Mouse (Mus musculus) E14TG2a.4 (cell line): Measurements from ENCODE around the gene Ddx58.
A peak's percentile ranks its signal among the peaks of the same experiment; 100 is the strongest.

ENCODE experiments used
- H3K27me3 ChIP-seq: 2 replicates; pipeline ENCODE4 v1.6.1; 2014; ENCODE audit warnings: low read length, control low read depth; ENCODE audit not compliant: insufficient read depth
- H3K36me3 ChIP-seq: 2 replicates; pipeline ENCODE4 v1.6.1; 2014; ENCODE audit warnings: low read length, control low read depth; ENCODE audit not compliant: insufficient read depth
- H3K4me1 ChIP-seq: replicated peaks from 2 replicates; pipeline ENCODE4 v1.6.1; 2014; ENCODE audit warnings: low read depth, low read length, control low read depth
- H3K4me3 ChIP-seq: replicated peaks from 2 replicates; pipeline ENCODE4 v1.5.1; 2014; ENCODE audit warnings: mild to moderate bottlenecking, low read length
- H3K9me3 ChIP-seq: 2 replicates; pipeline ENCODE4 v1.6.1; 2014; ENCODE audit warnings: low read length, control low read depth
- CTCF ChIP-seq: conservative IDR thresholded peaks from 2 replicates; pipeline ENCODE4 v1.5.1; 2014; ENCODE audit warnings: low read length
- NANOG ChIP-seq: IDR thresholded peaks from 2 replicates; pipeline ENCODE4 v1.6.1; 2014; ENCODE audit warnings: borderline replicate concordance, low read length, mixed read lengths
- POU5F1 ChIP-seq: IDR thresholded peaks from 2 replicates; pipeline ENCODE4 v1.6.1; 2014; ENCODE audit warnings: low read length, borderline replicate concordance

The Ddx58 gene

DNA sequence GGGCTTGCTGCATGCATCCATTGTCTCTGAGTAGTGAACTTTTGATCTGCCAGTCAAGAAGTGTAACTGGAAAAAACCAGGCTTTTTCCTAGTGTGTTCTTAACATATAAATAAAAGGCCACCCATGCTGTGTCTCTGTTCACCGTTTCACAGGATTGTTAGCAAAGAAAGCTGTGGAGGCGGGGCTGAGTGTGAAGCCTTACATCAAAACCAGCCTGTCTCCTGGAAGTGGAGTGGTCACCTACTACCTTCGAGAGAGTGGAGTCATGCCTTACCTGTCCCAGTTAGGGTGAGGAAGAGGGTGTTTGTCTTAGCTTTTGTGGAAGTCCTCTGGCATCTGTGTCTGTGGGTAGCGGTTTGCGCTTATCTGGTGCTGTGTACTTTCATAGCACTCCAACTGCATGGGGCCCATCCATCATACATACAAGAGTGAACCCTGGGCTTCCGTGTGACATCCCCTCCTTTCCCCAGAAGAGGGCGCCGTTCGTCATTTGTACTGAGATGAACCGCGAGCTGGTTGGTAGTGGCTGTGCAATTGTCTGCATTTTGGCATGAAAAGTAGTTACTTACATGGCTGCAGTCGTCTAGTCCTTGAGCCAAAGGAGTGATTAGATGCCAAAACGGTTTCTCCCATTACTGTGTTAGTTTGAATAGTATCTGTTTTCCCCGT lies 56.8 kb downstream of the Ddx58 start:
- Histone ChIP-seq H3K4me1 (peaks cover 21% of the 10 kb centered on the region), H3K27me3 (no peaks in the 10 kb centered on the region), H3K36me3 (peaks cover 84% of the 10 kb centered on the region), H3K4me3 (no peak overlapping the region), H3K9me3 (no peaks in the 10 kb centered on the region)
- no peak for TF ChIP-seq POU5F1
- TF ChIP-seq CTCF = peak; percentile 70

DNA sequence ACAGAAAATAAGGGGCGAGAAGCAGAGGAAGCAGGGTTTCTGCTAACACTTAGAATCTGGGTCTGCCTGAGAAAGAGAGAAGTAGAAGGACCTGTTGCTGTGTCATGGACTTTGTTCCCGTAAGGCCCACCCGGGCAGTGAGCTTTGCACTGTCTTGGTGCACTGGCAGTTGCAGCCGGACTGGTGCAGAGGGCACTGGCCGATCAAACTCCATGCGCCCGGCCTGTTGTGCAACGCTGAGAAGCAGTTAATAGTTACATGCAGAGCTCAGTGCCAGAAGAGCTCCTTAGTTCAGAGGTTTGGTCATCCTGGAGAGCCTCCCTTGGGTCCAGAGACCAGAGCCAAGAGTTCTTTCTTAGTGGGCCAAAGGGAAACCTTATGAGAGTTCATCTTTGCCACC lies 57.9 kb downstream of the Ddx58 start:
- no peak overlapping the region for H3K4me3 ChIP-seq
- TF ChIP-seq NANOG = no peak
- TF ChIP-seq POU5F1 = no peak
- no peak for TF ChIP-seq CTCF
- H3K9me3 ChIP-seq = no peaks in the 10 kb centered on the region

DNA sequence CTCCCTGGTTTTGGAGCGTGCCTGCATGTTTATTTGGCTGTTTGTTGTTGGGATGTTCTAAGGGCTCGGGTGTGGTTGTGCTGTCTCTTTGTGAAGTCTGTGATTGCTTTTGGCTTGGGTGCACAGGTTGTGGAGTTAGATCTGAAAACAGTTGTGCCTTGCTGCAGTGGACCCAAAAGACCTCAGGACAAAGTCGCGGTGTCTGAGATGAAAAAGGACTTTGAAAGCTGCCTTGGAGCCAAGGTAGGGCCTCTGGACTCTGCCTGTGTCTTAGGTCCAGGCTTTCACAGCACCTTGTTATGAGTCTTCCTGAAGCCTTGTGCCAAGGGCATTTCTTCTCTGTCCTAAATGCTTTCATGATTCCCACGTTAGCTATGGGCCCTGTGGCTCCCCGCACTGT lies 59.6 kb downstream of the Ddx58 start:
- H3K4me1 ChIP-seq = peaks cover 33% of the 10 kb centered on the region
- no peak for TF ChIP-seq POU5F1
- TF ChIP-seq NANOG = no peak
- no peak for TF ChIP-seq CTCF
- H3K27me3 ChIP-seq = peaks cover 8% of the 10 kb centered on the region
- peaks cover 66% of the 10 kb centered on the region for H3K36me3 ChIP-seq
- no peaks in the 10 kb centered on the region for H3K9me3 ChIP-seq
- H3K4me3 ChIP-seq = no peak overlapping the region

More for the DNA sequence above, 57.9 kb downstream of the Ddx58 start:
- Histone ChIP-seq H3K4me1 (peaks cover 18% of the 10 kb centered on the region), H3K27me3 (no peaks in the 10 kb centered on the region), H3K36me3 (peaks cover 77% of the 10 kb centered on the region)

DNA sequence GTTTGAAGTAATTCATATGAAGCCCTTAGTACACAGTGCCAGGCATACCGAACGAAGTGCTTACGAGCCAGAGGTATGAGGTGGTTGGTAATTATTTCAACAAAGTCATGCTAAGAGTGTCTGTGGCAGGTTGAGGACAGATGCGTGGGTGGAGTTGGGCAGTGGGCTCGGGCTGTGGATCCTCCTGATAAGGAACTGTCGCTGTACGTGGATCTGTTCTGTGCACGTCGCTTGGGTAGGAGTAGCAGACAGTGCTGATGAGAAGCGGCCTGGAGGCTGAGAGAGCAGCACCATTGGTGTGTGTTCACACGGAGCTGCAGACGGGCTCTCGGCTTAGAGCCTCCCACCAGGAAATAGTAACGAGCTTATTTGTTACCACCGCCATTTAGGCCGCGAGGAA lies 61.0 kb downstream of the Ddx58 start:
- peaks cover 37% of the 10 kb centered on the region for H3K4me1 ChIP-seq
- TF ChIP-seq CTCF (no peak), POU5F1 (no peak), NANOG (no peak)
- H3K27me3 ChIP-seq = peaks cover 8% of the 10 kb centered on the region
- no peaks in the 10 kb centered on the region for H3K9me3 ChIP-seq
- no peak overlapping the region for H3K4me3 ChIP-seq
- peaks cover 52% of the 10 kb centered on the region for H3K36me3 ChIP-seq

DNA sequence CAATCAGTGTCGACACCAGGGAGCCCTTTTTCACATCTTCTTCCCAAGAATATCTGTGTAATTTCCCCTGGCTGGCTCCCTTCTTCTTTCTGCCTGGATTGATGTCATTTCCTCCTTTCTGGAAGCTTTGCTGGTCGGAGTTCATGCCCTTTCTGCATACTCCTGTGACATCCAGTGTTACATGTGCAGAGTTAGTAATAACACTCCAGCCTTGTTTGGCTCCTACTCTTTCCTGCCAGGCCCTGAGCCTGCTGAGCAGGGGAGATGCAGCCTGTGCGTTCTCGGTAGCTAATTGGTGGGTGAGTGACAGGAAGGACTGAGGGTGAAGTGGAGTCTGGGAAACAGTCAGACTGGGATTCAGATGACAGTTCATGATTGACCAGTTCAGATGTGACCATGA lies 65.3 kb downstream of the Ddx58 start:
- Histone ChIP-seq H3K36me3 (peaks cover 33% of the 10 kb centered on the region), H3K4me3 (no peak overlapping the region), H3K27me3 (peaks cover 8% of the 10 kb centered on the region), H3K9me3 (peaks cover 11% of the 10 kb centered on the region), H3K4me1 (peaks cover 20% of the 10 kb centered on the region)
- TF ChIP-seq NANOG (no peak), POU5F1 (no peak), CTCF (no peak)

DNA sequence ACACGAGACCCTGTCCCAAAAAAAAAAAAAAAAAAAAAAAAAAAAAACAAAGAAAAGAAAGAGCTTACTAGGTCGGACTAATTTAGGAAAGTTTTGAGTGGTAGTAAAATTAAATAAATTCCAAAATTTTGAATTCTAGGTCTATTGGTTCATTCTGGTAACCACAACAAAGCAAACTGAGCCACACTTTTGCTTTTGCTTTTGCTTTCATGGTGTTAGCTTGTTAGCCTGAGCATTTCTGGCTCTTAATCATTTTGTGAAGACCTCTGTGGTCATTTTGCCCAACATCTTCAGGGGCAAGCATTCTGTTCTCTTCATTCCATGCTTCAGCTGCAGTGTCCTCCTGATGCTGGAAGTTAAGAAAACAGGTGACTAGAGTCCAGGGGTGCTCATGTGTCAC lies 67.3 kb downstream of the Ddx58 start:
- H3K4me1 ChIP-seq = peaks cover 20% of the 10 kb centered on the region
- H3K27me3 ChIP-seq = peaks cover 8% of the 10 kb centered on the region
- H3K4me3 ChIP-seq = no peak overlapping the region
- TF ChIP-seq NANOG (no peak), CTCF (no peak), POU5F1 (no peak)
- peaks cover 35% of the 10 kb centered on the region for H3K36me3 ChIP-seq
- peaks cover 11% of the 10 kb centered on the region for H3K9me3 ChIP-seq

DNA sequence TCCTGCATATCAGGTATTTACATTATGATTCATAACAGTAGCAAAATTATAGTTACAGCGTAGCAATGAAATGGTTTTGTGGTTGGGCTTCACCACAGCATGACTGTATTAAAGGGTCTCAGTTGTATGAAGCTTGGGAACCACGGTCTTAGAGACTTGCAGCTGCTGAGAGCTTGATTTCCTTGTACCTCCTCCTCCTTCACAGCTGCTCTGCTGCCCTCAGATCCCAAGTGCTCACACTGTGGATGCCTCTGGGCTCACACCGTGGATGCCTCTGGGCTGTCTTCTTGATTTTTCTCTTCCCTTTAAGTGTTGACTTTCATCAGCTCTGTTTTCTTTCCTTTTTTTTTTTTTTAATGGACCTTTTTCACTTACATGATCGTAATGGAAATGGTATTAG lies 68.2 kb downstream of the Ddx58 start:
- Histone ChIP-seq H3K36me3 (peaks cover 39% of the 10 kb centered on the region), H3K27me3 (peaks cover 8% of the 10 kb centered on the region), H3K4me3 (no peak overlapping the region), H3K4me1 (peaks cover 20% of the 10 kb centered on the region), H3K9me3 (peaks cover 11% of the 10 kb centered on the region)
- no peak for TF ChIP-seq CTCF
- TF ChIP-seq NANOG = no peak
- no peak for TF ChIP-seq POU5F1

DNA sequence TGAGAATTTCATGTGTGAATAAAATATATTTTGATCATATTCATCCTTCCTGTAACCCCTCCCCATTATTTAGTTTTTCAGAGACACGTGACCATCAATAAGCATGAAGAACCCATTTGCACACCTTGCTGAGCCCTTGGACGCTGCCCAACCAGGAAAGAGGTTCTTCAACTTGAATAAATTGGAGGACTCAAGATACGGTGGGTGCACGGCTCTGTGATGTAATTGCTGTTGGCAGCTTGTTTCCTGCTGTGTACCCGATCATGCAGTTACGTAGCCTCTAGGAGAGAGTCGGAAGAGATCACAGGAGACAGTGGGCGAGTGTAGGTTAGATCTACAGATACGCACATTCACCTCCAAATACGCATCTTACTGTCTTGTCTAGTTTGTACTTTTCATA lies 76.0 kb downstream of the Ddx58 start:
- Histone ChIP-seq H3K4me1 (no peaks in the 10 kb centered on the region), H3K36me3 (peaks cover 34% of the 10 kb centered on the region), H3K4me3 (no peak overlapping the region), H3K9me3 (peaks cover 12% of the 10 kb centered on the region), H3K27me3 (no peaks in the 10 kb centered on the region)
- TF ChIP-seq CTCF (no peak), NANOG (no peak), POU5F1 (no peak)

DNA sequence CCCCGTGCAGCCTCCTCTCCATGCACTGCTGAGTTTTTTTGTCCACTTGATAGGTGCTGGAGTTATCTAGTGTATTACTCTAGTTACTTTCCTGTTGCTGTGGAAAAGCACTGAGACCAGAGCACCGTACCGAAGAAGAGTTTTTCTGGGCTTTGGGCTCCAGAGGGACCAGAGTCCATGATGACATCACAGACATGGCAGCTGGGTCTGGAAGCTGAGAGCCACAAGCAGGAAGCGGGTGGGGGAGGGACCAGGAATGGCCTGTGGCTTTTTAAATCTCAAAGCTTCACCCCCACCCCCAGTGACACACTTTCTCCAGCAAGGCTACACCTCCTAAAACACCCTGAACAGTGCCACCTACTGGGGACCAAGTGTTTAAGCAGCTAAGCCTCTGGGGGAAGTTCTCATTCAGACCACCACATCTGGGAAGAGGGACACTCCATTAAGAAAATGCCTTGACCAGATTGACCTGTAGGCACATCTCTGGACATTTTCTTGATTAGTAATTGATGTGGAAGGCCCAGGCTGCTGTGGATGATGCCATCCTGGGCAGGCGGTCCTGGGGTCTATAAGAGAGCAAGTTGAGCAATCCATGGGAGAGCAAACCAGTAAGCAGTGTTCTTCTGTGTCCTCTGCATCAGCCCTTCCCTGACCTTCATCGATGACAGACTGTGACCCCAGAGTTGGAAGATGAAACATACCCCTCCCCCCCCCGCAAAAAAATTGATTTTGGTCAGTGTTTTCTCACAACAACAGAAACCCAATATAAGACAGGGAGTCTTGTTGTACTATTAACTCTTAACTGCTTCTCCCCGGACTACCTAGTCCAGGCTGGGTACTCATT lies 78.8 kb downstream of the Ddx58 start:
- no peak overlapping the region for H3K4me3 ChIP-seq
- H3K9me3 ChIP-seq = peaks cover 12% of the 10 kb centered on the region
- TF ChIP-seq CTCF (peak; percentile 20; the same call in 1 of the 2 replicates), NANOG (no peak), POU5F1 (no peak)
- no peaks in the 10 kb centered on the region for H3K27me3 ChIP-seq
- peaks cover 25% of the 10 kb centered on the region for H3K4me1 ChIP-seq
- H3K36me3 ChIP-seq = peaks cover 15% of the 10 kb centered on the region; the same call in 1 of the 2 replicates
